Mouse (Mus musculus) large intestine, adult 2 months (tissue): ENCODE data around the gene Ttll8. TPM values are rescaled to one million over a fixed set of nuclear protein-coding genes. Genes with fewer than 3 reads are reported as not detected.

Experiments
- DNase-seq: peaks from one replicate; pipeline ENCODE4 v3.0.0-alpha.2; 2012; ENCODE audit warnings: low read depth, low spot score
- WGBS: fragments of 180-500 bp; shearing (Covaris S2); methylation state at CpG from one replicate; pipeline ENCODE4 v1.1.7; 2018; 5-methylcytosine and 5-hydroxymethylcytosine counted together
- polyA plus RNA-seq: library from polyadenylated mRNA; depleted of rRNA; stranded (reverse); fragments of >200 nt; gene quantifications from 2 replicates; pipeline ENCODE4 v1.2.3, GENCODE M21; 2012

The Ttll8 gene
- polyA plus RNA-seq, 1 experiment: not detected

DNA sequence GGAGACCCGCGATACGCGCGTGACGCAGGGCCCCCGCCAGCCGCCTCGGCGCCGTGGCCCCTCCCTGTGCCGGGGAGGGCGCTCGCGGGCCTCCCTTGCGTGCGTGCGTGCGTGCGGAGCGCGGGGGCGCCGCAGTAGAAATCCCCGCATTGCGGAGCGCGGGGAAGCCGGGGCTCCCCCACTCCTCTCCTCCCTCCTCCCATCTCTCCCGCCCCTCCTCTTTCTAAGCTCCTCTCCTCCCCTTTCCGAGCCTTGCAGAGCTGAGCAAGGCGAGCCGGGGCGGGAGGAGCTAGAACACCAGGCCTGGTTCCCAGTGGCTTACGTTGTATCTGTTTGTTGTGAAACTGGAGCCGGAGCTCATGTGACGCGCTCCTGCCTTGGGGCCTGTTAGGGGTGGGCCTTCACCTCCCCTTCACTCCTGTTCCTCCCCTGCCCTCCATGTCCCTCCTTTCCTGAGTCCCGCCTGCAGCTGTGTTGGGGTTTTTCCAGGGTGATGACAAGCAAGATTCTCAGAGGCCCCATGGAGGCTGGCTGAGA lies 90.5 kb downstream of the Ttll8 start:
- WGBS: under 1% methylated on average over 39 of the region's 39 CpGs
- no peak for DNase-seq

DNA sequence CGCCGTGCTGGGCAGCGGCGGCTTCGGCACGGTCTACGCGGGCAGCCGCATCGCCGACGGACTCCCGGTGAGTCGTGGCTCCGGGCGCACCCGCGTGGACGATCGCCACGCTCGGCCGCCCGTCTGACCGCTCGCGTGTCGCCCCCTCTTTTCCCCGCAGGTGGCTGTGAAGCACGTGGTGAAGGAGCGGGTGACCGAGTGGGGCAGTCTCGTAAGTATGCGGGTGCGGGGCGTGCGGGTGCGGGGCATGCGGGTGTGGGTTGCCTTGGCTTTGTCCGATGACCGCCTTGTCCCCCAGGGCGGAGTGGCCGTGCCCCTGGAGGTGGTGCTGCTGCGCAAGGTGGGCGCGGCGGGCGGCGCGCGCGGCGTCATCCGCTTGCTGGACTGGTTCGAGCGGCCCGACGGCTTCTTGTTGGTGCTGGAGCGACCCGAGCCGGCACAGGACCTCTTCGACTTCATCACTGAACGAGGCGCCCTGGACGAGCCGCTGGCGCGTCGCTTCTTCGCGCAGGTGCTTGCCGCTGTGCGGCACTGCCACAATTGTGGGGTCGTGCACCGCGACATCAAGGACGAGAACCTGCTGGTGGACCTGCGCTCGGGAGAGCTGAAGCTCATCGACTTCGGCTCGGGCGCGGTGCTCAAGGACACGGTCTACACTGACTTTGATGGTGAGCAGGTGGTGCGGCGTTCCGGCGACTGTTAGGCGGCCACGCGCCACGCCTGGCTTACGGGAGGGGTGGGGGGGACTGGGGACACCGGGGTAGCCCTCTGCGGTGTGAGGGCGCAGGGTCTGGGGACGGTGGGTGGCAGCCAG lies 91.1 kb downstream of the Ttll8 start:
- DNase-seq: no peak
- WGBS: under 1% methylated on average over 98 of the region's 98 CpGs

DNA sequence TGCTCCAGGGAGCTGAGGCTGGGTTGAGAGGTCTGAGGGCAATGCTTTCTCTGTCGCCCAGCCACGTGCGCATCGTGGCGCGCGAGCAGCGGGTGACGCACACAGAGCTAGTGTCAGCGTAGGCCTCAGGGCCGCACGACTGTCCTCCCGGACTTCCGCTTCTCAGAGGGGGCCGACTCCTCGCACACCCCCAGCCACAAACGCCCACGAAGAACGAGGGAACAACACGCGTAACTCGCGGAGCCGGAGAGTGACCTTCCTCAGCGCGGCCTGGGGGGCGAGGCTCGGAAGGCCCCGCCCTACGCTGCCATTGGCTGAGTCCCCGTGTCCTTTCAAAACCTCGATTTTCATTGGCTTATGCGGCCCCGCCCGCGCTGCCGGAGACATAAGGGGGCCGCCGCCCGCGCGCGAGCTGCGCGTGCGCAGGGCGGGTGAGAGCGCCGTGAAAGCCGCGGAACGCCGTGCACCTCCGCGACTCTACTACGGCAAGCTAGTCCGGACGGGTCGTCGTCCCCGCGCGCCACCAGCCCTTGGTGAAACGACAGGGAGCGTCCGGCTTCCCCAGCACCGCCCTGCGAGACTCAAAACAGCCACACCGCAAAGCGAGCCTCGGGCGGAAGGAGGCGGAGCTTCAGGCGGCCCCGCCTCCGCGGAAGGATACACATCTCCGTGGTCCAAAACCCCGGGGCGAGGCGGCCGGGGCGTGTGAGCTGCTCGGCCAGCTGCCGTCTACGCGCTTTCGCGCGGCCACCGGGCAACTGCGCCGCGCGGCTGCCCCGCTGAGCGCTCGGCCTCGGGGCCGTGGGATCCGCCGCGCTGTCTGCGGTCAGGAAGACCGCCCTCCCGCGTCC lies 92.2 kb downstream of the Ttll8 start, which contains the start of gene Pim3:
TSS of gene Pim3 (plus strand) at position 415 of the 851 bp plus-strand sequence.
- DNase-seq: peak; percentile 92
- under 1% methylated on average over 107 of the region's 107 CpGs for WGBS

DNA sequence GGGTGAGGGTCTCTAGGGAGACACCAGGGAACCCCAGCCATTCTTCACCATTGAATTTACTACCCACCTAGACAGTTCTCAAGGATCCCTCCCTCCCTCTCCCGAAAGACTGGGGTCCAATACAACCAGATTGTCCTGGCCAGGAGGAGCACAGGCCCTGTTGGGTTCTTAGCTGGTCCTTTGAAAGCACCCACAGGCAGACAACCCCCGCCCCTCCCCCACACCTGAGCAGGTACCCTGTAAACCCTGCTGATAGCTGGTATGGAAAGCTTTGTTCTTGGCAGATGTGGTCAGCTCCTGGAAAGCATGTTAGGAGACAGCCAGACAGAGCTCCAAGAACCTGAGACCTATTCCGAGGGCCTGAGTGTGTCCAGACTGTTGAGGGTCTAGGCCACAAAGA lies 93.4 kb downstream of the Ttll8 start:
- no peak for DNase-seq
- WGBS: 89% methylated on average over 3 of the region's 3 CpGs

DNA sequence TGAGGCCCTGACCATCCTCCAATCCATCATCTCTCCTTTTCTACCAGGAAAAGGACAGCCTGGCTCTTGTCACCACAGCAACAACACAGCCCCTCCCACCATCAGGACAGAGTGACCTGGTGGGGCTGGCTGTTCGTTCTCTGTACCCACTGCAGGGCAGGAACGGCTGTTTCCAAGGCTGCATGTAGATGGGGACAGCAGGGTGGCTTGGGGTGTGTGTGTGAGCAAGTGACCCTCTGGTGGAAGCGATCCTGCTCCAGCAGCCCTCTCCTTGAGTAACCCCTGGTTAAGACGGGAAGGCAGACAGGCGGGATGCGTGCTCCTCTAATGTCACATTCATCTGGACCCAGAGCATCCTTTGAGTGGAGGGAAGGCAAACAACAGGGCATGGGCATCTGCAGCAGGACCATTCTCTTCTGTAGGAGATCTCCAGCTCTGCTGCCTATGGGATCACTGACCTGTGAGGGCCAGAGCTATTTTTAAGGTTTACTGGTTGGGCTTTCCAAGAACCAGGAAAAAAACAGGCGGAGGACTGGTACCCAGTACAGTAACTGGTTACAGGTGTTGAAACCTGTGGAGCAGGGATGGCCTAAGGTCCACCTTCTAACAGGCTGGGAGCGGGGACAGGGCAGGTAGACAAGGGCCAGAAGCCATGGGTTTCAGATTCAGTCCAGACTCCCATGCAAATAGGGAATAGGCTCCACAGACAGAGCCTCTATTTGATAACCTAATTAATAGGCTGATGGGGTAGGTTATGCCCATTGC lies 94.8 kb downstream of the Ttll8 start:
- DNase-seq: no peak
- WGBS: 83% methylated on average over 8 of the region's 8 CpGs

DNA sequence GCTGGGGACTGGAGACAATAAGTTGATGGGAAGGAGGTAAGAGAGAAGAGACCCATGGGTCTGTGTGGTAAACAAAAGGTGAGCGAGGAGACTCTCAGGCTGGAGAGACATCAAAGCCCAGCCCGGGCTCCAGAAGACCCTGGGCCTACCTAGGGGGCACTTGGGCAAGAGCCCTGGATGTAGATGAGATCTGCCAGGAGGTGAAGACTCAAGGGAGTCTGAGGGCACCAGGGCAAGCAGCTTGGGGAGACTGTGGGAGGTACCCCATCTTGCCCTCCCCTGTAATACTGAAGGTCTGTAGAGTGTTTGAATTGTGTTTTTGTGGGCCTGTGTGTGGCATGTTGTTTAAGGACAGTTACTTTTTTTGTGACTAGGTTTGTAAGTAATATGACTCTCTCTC lies 95.5 kb downstream of the Ttll8 start:
- WGBS: 85% methylated on average over 2 of the region's 2 CpGs
- DNase-seq: no peak

DNA sequence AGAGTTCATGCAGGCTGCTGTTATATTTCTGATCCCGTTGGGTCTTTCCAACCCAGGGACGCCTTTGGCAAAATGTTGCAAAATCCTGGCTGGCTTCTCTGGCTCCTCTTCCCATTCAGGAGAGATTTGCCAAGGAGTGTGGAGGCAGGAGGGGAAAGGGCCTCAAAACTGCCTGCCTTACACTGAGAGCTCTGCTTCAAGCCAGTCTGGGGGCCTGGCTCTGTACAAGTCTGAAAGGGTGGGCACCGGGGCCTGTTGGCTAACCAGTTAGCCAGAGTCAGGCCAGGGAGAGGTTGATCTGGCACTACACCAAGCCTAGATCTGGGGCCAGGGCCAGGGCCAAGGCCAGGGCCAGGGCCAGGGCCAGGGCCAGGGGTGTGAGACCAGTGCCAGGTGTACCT lies 96.1 kb downstream of the Ttll8 start:
- 79% methylated on average over 3 of the region's 3 CpGs for WGBS
- no peak for DNase-seq

DNA sequence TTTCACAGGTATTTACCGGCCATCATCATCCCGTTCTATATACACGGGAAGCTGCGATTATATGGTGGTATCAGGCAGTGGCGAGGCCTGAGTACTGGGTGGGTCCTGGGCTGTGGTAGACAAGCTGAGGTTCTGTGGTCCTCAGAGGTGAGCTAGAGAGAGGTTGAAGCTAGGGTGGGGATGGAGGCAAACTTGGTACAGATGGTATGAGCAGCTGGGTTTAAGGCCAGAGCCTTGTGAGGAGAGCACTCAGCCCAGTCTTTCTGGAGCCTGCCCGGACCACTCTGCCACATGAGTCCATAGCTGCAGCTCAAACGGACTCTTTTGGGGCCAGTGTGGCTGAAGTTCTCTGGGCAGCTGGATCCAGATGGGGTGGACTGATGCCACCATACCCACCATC lies 96.9 kb downstream of the Ttll8 start:
- 94% methylated on average over 7 of the region's 7 CpGs for WGBS
- no peak for DNase-seq

DNA sequence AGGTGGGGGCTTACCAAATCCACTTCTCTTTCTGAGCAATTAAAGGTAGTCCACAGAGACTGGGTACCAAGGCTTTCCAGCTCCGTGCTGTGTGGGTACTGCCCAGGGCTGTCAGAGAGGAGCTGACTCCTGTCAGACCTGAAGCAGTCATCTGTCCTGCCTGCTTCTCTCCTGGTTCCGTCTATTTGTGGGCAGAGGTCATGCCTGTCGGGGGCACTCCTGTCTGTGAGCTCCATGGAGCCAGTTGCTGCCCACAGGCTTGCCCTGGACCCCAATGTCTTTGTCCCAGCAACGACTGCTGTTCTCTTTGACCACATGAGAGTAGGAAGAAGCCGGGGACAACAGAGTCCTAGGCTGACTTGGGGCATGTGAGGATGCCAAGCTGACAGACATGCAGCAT lies 97.6 kb downstream of the Ttll8 start:
- WGBS: 80% methylated on average over 5 of the region's 5 CpGs
- no peak for DNase-seq

DNA sequence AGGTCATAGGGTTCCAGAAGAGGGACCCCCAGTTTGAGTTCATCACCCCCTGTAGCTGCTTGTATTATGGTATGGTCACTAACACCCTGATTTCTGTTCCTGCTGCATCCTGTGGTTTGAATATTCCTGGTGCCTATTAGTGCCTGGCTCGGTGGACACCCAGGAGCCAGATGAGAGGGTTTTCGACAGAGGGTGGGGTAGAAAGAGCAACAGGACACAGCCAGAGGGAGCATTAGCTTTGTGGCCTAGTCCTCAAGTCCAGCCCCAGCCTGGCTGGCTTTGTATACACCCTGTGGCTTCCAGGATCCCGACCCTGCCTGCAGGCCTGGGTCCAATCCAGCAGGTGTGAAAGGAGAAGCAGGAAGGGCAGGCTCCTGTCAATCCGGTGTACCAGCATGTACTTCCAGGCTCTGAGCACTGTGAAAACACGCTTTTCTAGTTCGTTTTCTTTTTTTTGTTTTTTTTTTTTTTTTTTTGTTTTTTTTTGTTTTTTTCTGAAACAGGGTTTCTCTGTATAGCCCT lies 98.3 kb downstream of the Ttll8 start:
- 46% methylated on average over 6 of the region's 6 CpGs for WGBS
- no peak for DNase-seq

DNA sequence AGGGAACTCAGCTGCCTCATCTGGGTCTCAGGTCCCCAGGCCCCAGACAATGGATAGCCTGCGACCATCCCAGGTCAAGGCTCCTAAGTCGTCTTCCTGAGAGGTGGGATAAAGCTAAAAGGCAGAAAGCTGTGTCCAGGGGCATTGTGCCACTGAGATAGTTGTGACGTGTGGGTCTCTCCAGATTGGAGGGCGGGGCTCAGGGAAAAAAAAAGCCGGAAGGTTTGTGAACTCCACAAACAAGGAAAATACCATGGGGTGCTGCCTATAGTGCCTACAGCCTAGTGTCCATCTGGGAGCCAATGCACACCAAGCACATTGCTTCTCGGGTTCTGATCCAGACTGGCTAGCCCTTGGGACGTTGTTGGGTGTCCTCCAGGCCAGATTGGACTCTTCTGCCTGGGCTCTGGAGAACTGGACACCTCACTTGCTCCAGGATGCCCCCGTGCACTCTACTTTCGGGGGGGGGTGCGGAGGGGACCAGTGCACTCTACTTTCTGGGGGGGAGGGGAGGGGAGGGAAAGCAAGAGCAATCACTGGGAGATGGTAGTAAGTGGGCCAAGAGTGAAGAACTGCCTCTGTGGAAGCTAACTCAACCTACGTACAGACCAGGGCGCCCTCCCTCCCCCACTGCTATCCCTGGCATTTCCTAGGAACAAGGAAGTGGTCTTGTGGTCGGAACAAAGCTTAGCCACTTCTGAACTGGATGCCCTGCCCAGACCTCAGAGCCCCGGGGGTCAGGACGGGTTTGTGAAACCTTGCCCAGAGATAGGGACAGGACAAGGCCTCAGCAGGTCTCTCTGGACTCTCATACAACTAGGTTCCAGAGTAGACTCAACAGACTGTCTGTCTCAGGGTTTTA lies 99.0 kb downstream of the Ttll8 start:
- WGBS: 47% methylated on average over 15 of the region's 15 CpGs
- no peak for DNase-seq

DNA sequence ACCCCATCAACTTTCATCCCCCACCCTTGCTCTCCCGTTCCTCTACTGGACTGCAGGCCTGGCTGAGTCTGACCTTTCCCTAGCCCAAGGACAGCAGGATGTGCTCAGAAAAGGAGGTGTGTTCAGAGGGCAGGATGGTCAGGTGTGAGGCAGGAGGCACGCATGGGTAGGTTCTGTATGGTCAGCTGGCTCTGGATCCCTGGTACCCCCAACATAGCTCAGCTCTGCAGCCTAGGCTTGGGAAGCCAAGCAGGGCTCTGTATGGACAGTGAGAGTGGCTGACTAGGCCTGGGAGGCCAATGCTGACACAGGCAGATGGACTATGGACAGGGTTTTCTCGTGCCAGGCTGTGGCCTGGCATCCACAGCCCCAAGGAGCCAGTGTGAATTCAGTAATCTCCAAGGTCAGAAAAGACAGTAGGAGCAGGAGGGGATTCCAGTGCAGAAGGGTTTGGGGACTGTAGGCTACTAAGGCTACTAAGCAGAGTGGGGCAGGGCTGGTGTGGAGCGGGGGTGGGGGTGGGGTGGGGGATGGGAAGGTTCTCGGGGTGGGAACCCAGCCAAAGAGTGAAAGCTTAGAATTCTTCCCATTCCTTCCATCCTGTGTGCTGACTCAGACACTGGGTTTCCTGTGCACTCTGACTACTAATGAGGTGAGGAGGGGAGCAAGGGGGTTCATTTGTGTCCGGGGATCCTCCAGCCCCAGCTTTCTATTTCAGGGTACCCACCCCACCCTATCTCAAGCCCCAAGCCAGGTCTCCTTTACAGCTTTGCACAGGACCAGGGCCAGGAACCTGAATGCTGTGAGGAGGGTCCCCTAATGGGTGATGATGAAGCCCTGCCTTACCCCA lies 99.9 kb downstream of the Ttll8 start:
- no peak for DNase-seq
- WGBS: 45% methylated on average over 6 of the region's 6 CpGs

DNA sequence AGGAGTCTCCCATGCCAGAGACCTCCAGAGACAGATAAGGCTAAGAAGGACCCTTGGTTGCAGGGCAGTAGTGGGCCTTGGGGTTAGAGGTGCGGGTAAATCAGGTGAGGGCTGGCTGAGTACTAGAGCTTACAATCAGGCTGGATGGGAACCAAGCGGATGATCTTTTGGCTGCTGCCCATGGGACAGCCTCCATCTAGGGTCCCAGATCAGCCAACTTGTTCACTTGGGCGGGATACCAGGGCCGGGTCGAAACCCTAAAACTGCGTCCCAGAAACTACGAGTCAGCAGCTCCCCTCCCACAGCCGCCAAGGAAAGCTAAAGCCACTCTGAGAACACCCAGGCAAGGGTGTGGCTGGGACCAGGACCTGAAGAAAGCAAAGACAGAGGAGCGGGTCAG lies 101.1 kb downstream of the Ttll8 start:
- WGBS: 35% methylated on average over 9 of the region's 9 CpGs
- DNase-seq: no peak

DNA sequence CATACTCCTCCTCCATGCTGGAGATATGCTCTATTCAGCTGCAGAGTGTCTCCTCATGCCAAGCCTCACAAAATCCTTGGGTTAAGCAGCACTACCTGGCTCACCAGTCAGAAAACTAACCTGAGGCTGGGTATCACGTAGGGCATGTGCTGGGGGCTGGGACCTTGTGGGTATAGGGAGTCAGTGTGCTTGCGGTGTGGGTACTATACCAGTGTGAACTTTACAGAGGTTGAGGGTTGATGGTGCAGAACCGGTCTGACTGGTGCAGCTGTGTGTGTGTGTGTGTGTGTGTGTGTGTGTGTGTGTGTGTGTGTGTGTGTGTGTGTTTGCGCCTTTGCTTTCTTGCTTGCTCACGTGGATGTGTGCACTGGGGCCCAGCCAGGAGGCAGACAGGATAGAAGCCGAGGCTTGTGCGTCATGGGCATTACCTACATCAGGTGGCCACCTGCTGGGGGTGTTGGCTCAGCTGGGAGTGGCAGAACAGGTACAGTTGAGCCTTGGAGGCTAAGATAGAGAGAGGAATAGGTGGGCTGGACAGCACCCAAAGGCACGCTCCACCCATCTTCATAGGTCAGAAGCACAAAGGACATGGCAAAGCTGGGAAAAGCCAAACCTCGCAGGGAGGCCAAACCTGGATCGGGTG lies 102.6 kb downstream of the Ttll8 start:
- no peak for DNase-seq
- WGBS: 32% methylated on average over 10 of the region's 10 CpGs

DNA sequence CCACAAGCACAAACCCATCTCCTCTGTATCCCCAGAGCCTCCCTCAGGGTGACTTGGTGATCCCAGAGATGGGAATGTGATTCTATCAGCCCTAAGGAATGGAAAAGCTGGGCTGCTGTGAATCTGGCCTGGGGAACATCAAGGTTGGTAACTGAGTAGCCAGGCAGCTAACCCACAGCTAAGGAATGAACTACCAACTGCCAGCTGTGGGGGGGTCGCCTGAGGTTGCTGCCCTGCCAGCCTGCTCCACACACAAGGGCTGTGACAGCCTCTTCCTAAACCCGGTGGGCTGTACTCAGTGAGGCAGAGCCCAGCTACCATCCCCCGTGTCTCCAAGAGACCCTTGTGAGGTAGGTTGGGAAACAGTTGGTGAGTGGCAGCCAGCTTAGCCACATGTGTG lies 103.1 kb downstream of the Ttll8 start:
- WGBS: 7% methylated on average over 3 of the region's 3 CpGs
- DNase-seq: no peak

DNA sequence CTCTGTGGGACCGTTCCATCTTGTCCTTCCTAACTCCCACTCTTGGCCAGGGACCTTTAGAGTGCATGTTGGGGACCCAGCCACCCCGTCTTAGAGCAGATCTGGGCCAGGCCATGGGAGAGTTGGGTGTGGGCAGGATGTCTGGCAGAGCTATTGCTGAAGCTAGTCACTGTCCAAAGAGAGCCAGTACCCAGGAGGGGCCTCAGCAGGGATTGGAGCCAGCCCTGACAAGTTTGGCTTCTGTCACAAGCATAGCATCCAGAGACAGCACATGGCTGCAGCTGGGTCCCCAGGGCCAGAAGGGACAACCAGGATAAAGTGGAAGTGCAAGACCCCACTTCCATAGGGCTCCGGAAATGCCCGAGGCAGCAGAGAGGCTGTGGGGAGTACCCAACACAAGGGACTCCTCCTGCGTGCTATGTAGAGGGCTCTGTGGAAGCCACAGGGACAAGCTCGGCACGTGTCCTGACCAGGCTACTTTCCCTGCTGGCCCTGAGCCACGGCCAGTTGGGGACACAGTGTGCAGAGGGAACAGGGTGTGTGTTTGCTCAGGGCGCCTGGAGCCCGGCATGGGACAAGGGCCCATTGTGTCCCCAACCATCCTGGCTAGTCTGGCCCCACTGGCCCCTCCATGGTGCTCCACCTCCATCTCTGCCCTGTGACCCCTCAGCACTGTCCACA lies 103.9 kb downstream of the Ttll8 start:
- 25% methylated on average over 10 of the region's 10 CpGs for WGBS

DNA sequence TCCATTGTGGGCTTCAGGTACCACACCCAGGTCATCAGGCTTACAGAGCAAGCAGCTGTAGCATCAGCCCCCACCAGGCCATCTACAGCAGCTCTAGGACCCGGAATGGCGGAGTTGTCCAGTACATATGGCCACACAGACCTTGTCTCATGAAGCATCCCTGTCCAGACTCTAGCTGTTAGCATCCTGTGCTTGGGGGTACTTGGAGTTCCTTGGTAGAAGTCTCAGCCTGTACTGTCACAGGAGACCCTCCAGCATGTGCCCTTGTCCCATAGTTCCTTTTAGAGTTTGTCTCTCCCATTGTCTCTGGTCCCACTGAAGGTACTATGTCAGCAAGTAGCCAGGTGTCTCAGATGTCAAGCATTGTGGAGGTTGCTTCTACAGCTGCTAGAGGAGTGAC lies 104.6 kb downstream of the Ttll8 start:
- no peak for DNase-seq
- 93% methylated on average over 2 of the region's 2 CpGs for WGBS

More for the DNA sequence above, 103.9 kb downstream of the Ttll8 start:
- no peak for DNase-seq
